Mouse (Mus musculus): ENCODE data around the gene Socs7. TPM values are rescaled to one million over a fixed set of nuclear protein-coding genes. Genes with fewer than 3 reads are reported as not detected.

Socs7 gene
- polyA plus RNA-seq, 1 experiment from 2014 or later = 2.1 TPM

GRCm38 (mm10) chr11:97394146-97394545 lies 31.8 kb downstream of the Socs7 start:
- Histone ChIP-seq H3K9ac (ENCODE audit: low read depth, low read length) (no peak overlapping the region), H3K36me3 (ENCODE audit: control insufficient read depth, insufficient read depth, low read length) (peaks cover 6% of the 10 kb centered on the region), H3K4me1 (ENCODE audit: control insufficient read depth, insufficient read depth, low read length) (no peaks in the 10 kb centered on the region), H3K9me3 (ENCODE audit: control insufficient read depth, low read length) (no peaks in the 10 kb centered on the region), H3K4me2 (ENCODE audit: low read depth, low read length) (no peak overlapping the region), H3K27me3 (replicated peaks; ENCODE audit: control insufficient read depth, insufficient read depth, low read length) (no peaks in the 10 kb centered on the region), H3K4me3 (ENCODE audit: low read length) (no peak overlapping the region), H3K27ac (ENCODE audit: low read length) (no peak overlapping the region)
- 80% methylated on average over 11 of the region's 11 CpGs for WGBS
- ATAC-seq = no peak

- no peaks in the 10 kb centered on the region for H3K9me3 ChIP-seq (ENCODE audit: control insufficient read depth, low read length)
- no peak overlapping the region for H3K4me2 ChIP-seq (ENCODE audit: low read depth, low read length)
- H3K9ac ChIP-seq (ENCODE audit: low read depth, low read length) = no peak overlapping the region
- ATAC-seq = no peak
- H3K4me3 ChIP-seq (ENCODE audit: low read length) = no peak overlapping the region
- H3K36me3 ChIP-seq (ENCODE audit: control insufficient read depth, insufficient read depth, low read length) = no peaks in the 10 kb centered on the region
- peaks cover 6% of the 10 kb centered on the region for H3K4me1 ChIP-seq (ENCODE audit: control insufficient read depth, insufficient read depth, low read length)
- 71% methylated on average over 2 of the region's 2 CpGs for WGBS
- H3K27me3 ChIP-seq (replicated peaks; ENCODE audit: control insufficient read depth, insufficient read depth, low read length) = no peaks in the 10 kb centered on the region
- no peak overlapping the region for H3K27ac ChIP-seq (ENCODE audit: low read length)
Observed at GRCm38 (mm10) chr11:97398506-97398905, 36.2 kb downstream of the Socs7 start.

- Histone ChIP-seq H3K4me1 (ENCODE audit: control insufficient read depth, insufficient read depth, low read length) (peaks cover 12% of the 10 kb centered on the region), H3K4me2 (ENCODE audit: low read depth, low read length) (peak overlapping the region; percentile 80), H3K4me3 (ENCODE audit: low read length) (peak overlapping the region; percentile 40), H3K27me3 (replicated peaks; ENCODE audit: control insufficient read depth, insufficient read depth, low read length) (no peaks in the 10 kb centered on the region), H3K36me3 (ENCODE audit: control insufficient read depth, insufficient read depth, low read length) (no peaks in the 10 kb centered on the region), H3K9me3 (ENCODE audit: control insufficient read depth, low read length) (no peaks in the 10 kb centered on the region), H3K27ac (ENCODE audit: low read length) (no peak overlapping the region), H3K9ac (ENCODE audit: low read depth, low read length) (no peak overlapping the region)
- 4% methylated on average over 23 of the region's 23 CpGs for WGBS
- ATAC-seq = peak; percentile 68
Observed at GRCm38 (mm10) chr11:97399958-97400710, 37.8 kb downstream of the Socs7 start.

GRCm38 (mm10) chr11:97401082-97401481 lies 38.7 kb downstream of the Socs7 start:
- no peak; the same call in 1 of the 2 replicates for ATAC-seq
- Histone ChIP-seq H3K9ac (ENCODE audit: low read depth, low read length) (no peak overlapping the region), H3K9me3 (ENCODE audit: control insufficient read depth, low read length) (no peaks in the 10 kb centered on the region), H3K4me3 (ENCODE audit: low read length) (no peak overlapping the region), H3K4me2 (ENCODE audit: low read depth, low read length) (no peak overlapping the region), H3K27ac (ENCODE audit: low read length) (no peak overlapping the region), H3K27me3 (replicated peaks; ENCODE audit: control insufficient read depth, insufficient read depth, low read length) (0 out of 2 replicates have a peak, but pooled peaks cover under 1% of the 10 kb centered on the region), H3K36me3 (ENCODE audit: control insufficient read depth, insufficient read depth, low read length) (no peaks in the 10 kb centered on the region), H3K4me1 (ENCODE audit: control insufficient read depth, insufficient read depth, low read length) (peaks cover 17% of the 10 kb centered on the region)
- WGBS = 13% methylated on average over 6 of the region's 6 CpGs

GRCm38 (mm10) chr11:97401686-97402435 lies 39.5 kb downstream of the Socs7 start:
- ATAC-seq = no peak
- Histone ChIP-seq H3K27ac (ENCODE audit: low read length) (no peak overlapping the region), H3K36me3 (ENCODE audit: control insufficient read depth, insufficient read depth, low read length) (no peaks in the 10 kb centered on the region), H3K9me3 (ENCODE audit: control insufficient read depth, low read length) (no peaks in the 10 kb centered on the region), H3K9ac (ENCODE audit: low read depth, low read length) (no peak overlapping the region), H3K4me1 (ENCODE audit: control insufficient read depth, insufficient read depth, low read length) (peaks cover 25% of the 10 kb centered on the region), H3K27me3 (replicated peaks; ENCODE audit: control insufficient read depth, insufficient read depth, low read length) (0 out of 2 replicates have a peak, but pooled peaks cover 4% of the 10 kb centered on the region), H3K4me3 (ENCODE audit: low read length) (no peak overlapping the region), H3K4me2 (ENCODE audit: low read depth, low read length) (no peak overlapping the region)
- WGBS = 69% methylated on average over 3 of the region's 3 CpGs

GRCm38 (mm10) chr11:97402746-97403145 lies 40.4 kb downstream of the Socs7 start:
- H3K9ac ChIP-seq (ENCODE audit: low read depth, low read length) = no peak overlapping the region

GRCm38 (mm10) chr11:97403614-97404183 lies 41.3 kb downstream of the Socs7 start:
- H3K4me2 ChIP-seq (ENCODE audit: low read depth, low read length) = peak overlapping the region; percentile 99
- WGBS = 50% methylated on average over 8 of the region's 8 CpGs
- no peak overlapping the region for H3K9ac ChIP-seq (ENCODE audit: low read depth, low read length)
- H3K27ac ChIP-seq (ENCODE audit: low read length) = peak overlapping the region; percentile 52; the same call in 1 of the 2 replicates
- no peaks in the 10 kb centered on the region for H3K9me3 ChIP-seq (ENCODE audit: control insufficient read depth, low read length)
- 0 out of 2 replicates have a peak, but pooled peaks cover 4% of the 10 kb centered on the region for H3K27me3 ChIP-seq (replicated peaks; ENCODE audit: control insufficient read depth, insufficient read depth, low read length)
- ATAC-seq = no peak
- peaks cover 29% of the 10 kb centered on the region for H3K4me1 ChIP-seq (ENCODE audit: control insufficient read depth, insufficient read depth, low read length)
- no peaks in the 10 kb centered on the region for H3K36me3 ChIP-seq (ENCODE audit: control insufficient read depth, insufficient read depth, low read length)
- H3K4me3 ChIP-seq (ENCODE audit: low read length) = peak overlapping the region; percentile 63

More at GRCm38 (mm10) chr11:97402746-97403145, 40.4 kb downstream of the Socs7 start:
- Histone ChIP-seq H3K4me1 (ENCODE audit: control insufficient read depth, insufficient read depth, low read length) (peaks cover 29% of the 10 kb centered on the region), H3K27ac (ENCODE audit: low read length) (no peak overlapping the region), H3K36me3 (ENCODE audit: control insufficient read depth, insufficient read depth, low read length) (no peaks in the 10 kb centered on the region), H3K27me3 (replicated peaks; ENCODE audit: control insufficient read depth, insufficient read depth, low read length) (0 out of 2 replicates have a peak, but pooled peaks cover 4% of the 10 kb centered on the region), H3K9me3 (ENCODE audit: control insufficient read depth, low read length) (no peaks in the 10 kb centered on the region), H3K4me2 (ENCODE audit: low read depth, low read length) (no peak overlapping the region), H3K4me3 (ENCODE audit: low read length) (no peak overlapping the region)
- ATAC-seq = no peak
- WGBS = 28% methylated on average over 2 of the region's 2 CpGs

- Histone ChIP-seq H3K4me3 (ENCODE audit: low read length) (peak overlapping the region; percentile 63), H3K4me2 (ENCODE audit: low read depth, low read length) (peak overlapping the region; percentile 99), H3K27ac (ENCODE audit: low read length) (peak overlapping the region; percentile 33), H3K9me3 (ENCODE audit: control insufficient read depth, low read length) (no peaks in the 10 kb centered on the region), H3K27me3 (replicated peaks; ENCODE audit: control insufficient read depth, insufficient read depth, low read length) (0 out of 2 replicates have a peak, but pooled peaks cover 4% of the 10 kb centered on the region), H3K36me3 (ENCODE audit: control insufficient read depth, insufficient read depth, low read length) (no peaks in the 10 kb centered on the region), H3K4me1 (ENCODE audit: control insufficient read depth, insufficient read depth, low read length) (peaks cover 29% of the 10 kb centered on the region), H3K9ac (ENCODE audit: low read depth, low read length) (peak overlapping the region; percentile 64)
- WGBS = under 1% methylated on average over 56 of the region's 61 CpGs
- peak; percentile 43 for ATAC-seq
Observed at GRCm38 (mm10) chr11:97404184-97404760, 41.9 kb downstream of the Socs7 start.

- no peaks in the 10 kb centered on the region for H3K36me3 ChIP-seq (ENCODE audit: control insufficient read depth, insufficient read depth, low read length)
- peak; percentile 16 for ATAC-seq
- H3K9ac ChIP-seq (ENCODE audit: low read depth, low read length) = peak overlapping the region; percentile 64
- peak overlapping the region; percentile 63 for H3K4me3 ChIP-seq (ENCODE audit: low read length)
- WGBS = under 1% methylated on average over 11 of the region's 11 CpGs
- peaks cover 29% of the 10 kb centered on the region for H3K4me1 ChIP-seq (ENCODE audit: control insufficient read depth, insufficient read depth, low read length)
- H3K27me3 ChIP-seq (replicated peaks; ENCODE audit: control insufficient read depth, insufficient read depth, low read length) = 0 out of 2 replicates have a peak, but pooled peaks cover 4% of the 10 kb centered on the region
- peak overlapping the region; percentile 99 for H3K4me2 ChIP-seq (ENCODE audit: low read depth, low read length)
- peak overlapping the region; percentile 33 for H3K27ac ChIP-seq (ENCODE audit: low read length)
- no peaks in the 10 kb centered on the region for H3K9me3 ChIP-seq (ENCODE audit: control insufficient read depth, low read length)
Observed at GRCm38 (mm10) chr11:97404761-97405190, 42.4 kb downstream of the Socs7 start.

All from intestine, embryonic 16.5 days (tissue).